Mouse (Mus musculus): ENCODE measurements around the gene Ankrd52.
A peak's percentile ranks its signal among the peaks of the same experiment; 100 is the strongest.

GRCm38 (mm10) chr10:128327610-128328009 is 49.3 kb upstream of the Ankrd52 start:
- TF ChIP-seq CTCF (conservative IDR thresholded peaks at IDR 0.05 in 1 of 2, IDR thresholded peaks at IDR 0.05 in 1 of 2; ENCODE audit: low read depth in 2 of 2, low read length in 2 of 2): peak in 1 of 2 experiments; percentile 52; a peak in 2 of 4 replicates
- no peak for TF ChIP-seq POLR2A (IDR thresholded peaks at IDR 0.05; ENCODE audit: low read depth, low read length)
- no peak for TF ChIP-seq KAT2A (IDR thresholded peaks at IDR 0.05; ENCODE audit: insufficient replicate concordance, low read length)
- no peak for TF ChIP-seq ETS1 (conservative IDR thresholded peaks at IDR 0.05; ENCODE audit: low read depth, low read length)
- no peak for TF ChIP-seq ZKSCAN1 (IDR thresholded peaks at IDR 0.05; ENCODE audit: borderline replicate concordance, low read depth, low read length)
- no peak for TF ChIP-seq NELFE (IDR thresholded peaks at IDR 0.05; ENCODE audit: low read depth, low read length)
- TF ChIP-seq ELF1 (IDR thresholded peaks at IDR 0.05; ENCODE audit: low read depth, low read length): no peak
- no peak for TF ChIP-seq MEF2A (IDR thresholded peaks at IDR 0.05; ENCODE audit: borderline replicate concordance, low read depth, low read length)
- TF ChIP-seq EP300 (IDR thresholded peaks at IDR 0.05; ENCODE audit: low read length): no peak
- TF ChIP-seq UBTF (IDR thresholded peaks at IDR 0.05; ENCODE audit: low read depth, low read length): no peak
- no peak for TF ChIP-seq POLR2AphosphoS2 (IDR thresholded peaks at IDR 0.05; ENCODE audit: low read depth, low read length)
- no peak for TF ChIP-seq ZNF384 (IDR thresholded peaks at IDR 0.05; ENCODE audit: low read depth, low read length)
